7 mouse cellular contexts compared by ENCODE assay signal in the genomic region with DNA sequence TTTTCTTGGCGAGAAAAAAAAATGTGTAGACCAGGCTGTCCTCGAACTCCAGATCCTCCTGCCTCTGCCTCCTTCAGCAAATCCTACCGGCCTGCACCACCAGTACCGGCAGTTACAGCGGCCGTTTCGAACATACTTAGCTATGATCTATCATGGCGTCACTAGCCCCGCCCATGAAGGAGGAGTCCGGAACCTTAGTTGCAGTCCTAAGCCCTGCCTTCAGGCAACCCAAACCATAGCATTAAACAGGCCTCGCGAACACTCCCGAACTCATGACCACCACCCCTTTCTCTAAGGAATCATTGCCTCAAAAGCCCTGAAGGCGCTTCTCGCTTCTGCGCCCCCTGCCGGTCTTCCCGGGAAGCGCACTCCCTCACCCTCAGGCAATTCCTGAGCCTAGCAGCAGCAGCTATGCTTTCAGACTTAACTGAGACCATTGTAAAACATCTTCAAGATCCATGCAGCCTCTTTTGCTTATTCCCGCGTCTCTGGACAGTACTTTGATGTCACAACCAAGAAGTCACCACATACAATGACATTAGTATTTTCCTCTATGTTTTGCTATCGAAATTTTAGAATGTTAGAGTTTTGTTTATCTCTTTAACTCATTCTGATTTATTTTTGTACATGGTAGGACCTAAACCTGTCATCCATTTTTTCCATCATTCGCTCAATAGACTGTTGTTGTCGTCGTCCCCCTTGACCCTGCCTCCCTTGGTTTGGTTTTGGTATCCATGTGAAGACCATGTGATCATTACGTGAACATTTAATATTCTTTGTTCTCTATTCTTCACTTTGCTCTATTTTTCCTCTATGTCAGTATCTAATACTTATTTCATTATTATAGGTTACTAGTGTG. TPM values are rescaled to one million over a fixed set of nuclear protein-coding genes. Genes with fewer than 3 reads are reported as not detected.
A peak's percentile ranks its signal among the peaks of the same experiment; 100 is the strongest.
DNase-seq lines count a peak whose midpoint lies in the region; ATAC-seq and TF ChIP-seq lines count a peak whose summit lies in the region.

No protein-coding gene starts in this region.

- 0 out of 2 replicates have a peak overlapping the region, but pooled peaks have one; percentile 40 for H3K9ac ChIP-seq in intestine, postnatal 0 days (ENCODE audit: low read depth, low read length)
- H3K9ac ChIP-seq in midbrain, embryonic 12.5 days (replicated peaks) = no peak overlapping the region; the same call in 1 of the 2 replicates

- H3K4me3 ChIP-seq in embryonic facial prominence, embryonic 10.5 days = peak overlapping the region; percentile 63
- H3K4me3 ChIP-seq in intestine, postnatal 0 days (ENCODE audit: low read depth, low read length) = peak overlapping the region; percentile 45
- H3K4me3 ChIP-seq in midbrain, embryonic 12.5 days = peak overlapping the region; percentile 48
- peak overlapping the region; percentile 61 for H3K4me3 ChIP-seq in small intestine, adult 2 months (ENCODE audit: low read depth, low read length)

- H3K4me2 ChIP-seq in intestine, postnatal 0 days (replicated peaks; ENCODE audit: low read depth) = peak overlapping the region; percentile 81
- H3K4me2 ChIP-seq in midbrain, embryonic 12.5 days (replicated peaks) = peak overlapping the region; percentile 55

- peak; percentile 93 for ATAC-seq in intestine, postnatal 0 days
- ATAC-seq in midbrain, embryonic 12.5 days (ENCODE audit: low FRiP score, low read depth) = peak; percentile 93

- DNase-seq in adrenal gland, postnatal 10 days = peak; percentile 97
- peak; percentile 96 for DNase-seq in embryonic facial prominence, embryonic 10.5 days (ENCODE audit: low spot score)
- peak; percentile 74 for DNase-seq in gonadal fat pad, adult 2 months (ENCODE audit: low read depth)
- peak; percentile 95 for DNase-seq in left cerebral cortex, postnatal 4 days

- H3K9me3 ChIP-seq in embryonic facial prominence, embryonic 10.5 days = no peaks in the 10 kb centered on the region
- no peaks in the 10 kb centered on the region for H3K9me3 ChIP-seq in intestine, postnatal 0 days (ENCODE audit: control insufficient read depth)
- no peaks in the 10 kb centered on the region for H3K9me3 ChIP-seq in midbrain, embryonic 12.5 days

- H3K27ac ChIP-seq in embryonic facial prominence, embryonic 10.5 days (replicated peaks) = peak overlapping the region; percentile 78
- no peak overlapping the region for H3K27ac ChIP-seq in intestine, postnatal 0 days (ENCODE audit: low read depth, low read length)
- H3K27ac ChIP-seq in midbrain, embryonic 12.5 days (replicated peaks) = peak overlapping the region; percentile 75; the same call in 1 of the 2 replicates
- no peak overlapping the region for H3K27ac ChIP-seq in small intestine, adult 2 months (ENCODE audit: insufficient read depth, low read depth, low read length)

- peak; percentile 99 for TF ChIP-seq CTCF in intestine, postnatal 0 days (IDR thresholded peaks at IDR 0.05; ENCODE audit: low read depth)
- peak; percentile 97 for TF ChIP-seq CTCF in small intestine, adult 2 months (IDR thresholded peaks at IDR 0.05; ENCODE audit: extremely low read depth, insufficient read length, insufficient replicate concordance, low read depth, low read length)

- TF ChIP-seq POLR2A in small intestine, adult 2 months (IDR thresholded peaks at IDR 0.05; ENCODE audit: low read depth, low read length) = no peak; the same call in 1 of the 2 replicates

- H3K36me3 ChIP-seq in embryonic facial prominence, embryonic 10.5 days (replicated peaks) = no peaks in the 10 kb centered on the region
- H3K36me3 ChIP-seq in intestine, postnatal 0 days (ENCODE audit: control insufficient read depth, insufficient read depth) = no peaks in the 10 kb centered on the region
- H3K36me3 ChIP-seq in midbrain, embryonic 12.5 days = no peaks in the 10 kb centered on the region
- H3K36me3 ChIP-seq in small intestine, adult 2 months (ENCODE audit: control insufficient read depth, insufficient read depth, low read length) = no peaks in the 10 kb centered on the region

- intact Hi-C loops in left cerebral cortex, postnatal 4 days (cut with DNase I) = no loop called here

- no peaks in the 10 kb centered on the region for H3K27me3 ChIP-seq in embryonic facial prominence, embryonic 10.5 days (replicated peaks; ENCODE audit: low read depth, poor library complexity, severe bottlenecking)
- no peaks in the 10 kb centered on the region for H3K27me3 ChIP-seq in intestine, postnatal 0 days (replicated peaks; ENCODE audit: control insufficient read depth, insufficient read depth, low read length)
- no peaks in the 10 kb centered on the region for H3K27me3 ChIP-seq in midbrain, embryonic 12.5 days
- H3K27me3 ChIP-seq in small intestine, adult 2 months (ENCODE audit: control insufficient read depth, insufficient read depth, low read length) = no peaks in the 10 kb centered on the region

- 8% methylated on average over 26 of the region's 26 CpGs for WGBS in embryonic facial prominence, embryonic 10.5 days
- WGBS in intestine, postnatal 0 days = 6% methylated on average over 26 of the region's 26 CpGs
- WGBS in midbrain, embryonic 12.5 days = 6% methylated on average over 26 of the region's 26 CpGs
- 7% methylated on average over 26 of the region's 26 CpGs for WGBS in small intestine, adult 2 months

- H3K4me1 ChIP-seq in embryonic facial prominence, embryonic 10.5 days = peaks cover 9% of the 10 kb centered on the region
- no peaks in the 10 kb centered on the region; the same call in 1 of the 2 replicates for H3K4me1 ChIP-seq in intestine, postnatal 0 days (replicated peaks; ENCODE audit: control insufficient read depth, insufficient read depth, low read length)
- H3K4me1 ChIP-seq in midbrain, embryonic 12.5 days = peaks cover 5% of the 10 kb centered on the region
- H3K4me1 ChIP-seq in small intestine, adult 2 months (ENCODE audit: control insufficient read depth, insufficient read depth, insufficient read length, low read length) = peaks cover 5% of the 10 kb centered on the region

RNA-seq across cellular contexts. Expression of gene Klrb1c, which starts 14.2 kb away (rescaled TPM):
- under 1 TPM; 0.54 to 0.55 TPM for total RNA-seq in adrenal gland, postnatal 10 days (2021)
- not detected in 2 replicates for polyA plus RNA-seq in embryonic facial prominence, embryonic 10.5 days (2016; fragmentation: Nextera tagmentation; extraction: Ambion mirVana)
- 29.7 and 72.7 TPM in 2 replicates for polyA plus RNA-seq in gonadal fat pad, adult 2 months (2012; rRNA removed)
- 0.21 and 0.27 TPM in 2 replicates for polyA plus RNA-seq in intestine, postnatal 0 days (2015; fragmentation: Nextera tagmentation; extraction: Ambion mirVana)
- not detected for total RNA-seq in left cerebral cortex, postnatal 4 days (2021)
- not detected in 2 replicates for polyA plus RNA-seq in midbrain, embryonic 12.5 days (2016; fragmentation: Nextera tagmentation; extraction: Ambion mirVana)
- not detected in 2 replicates for polyA plus RNA-seq in small intestine, adult 2 months (2012; rRNA removed)

RNA-seq across cellular contexts. Expression of gene Gm44511, which starts 22.9 kb away (rescaled TPM):
- total RNA-seq in adrenal gland, postnatal 10 days (2021) = not detected
- polyA plus RNA-seq in embryonic facial prominence, embryonic 10.5 days (2016; fragmentation: Nextera tagmentation; extraction: Ambion mirVana) = not detected in 2 replicates
- 0.65 TPM in 1 of 2 replicates, not detected in the other for polyA plus RNA-seq in gonadal fat pad, adult 2 months (2012; rRNA removed)
- 0.25 TPM in 1 of 2 replicates, not detected in the other for polyA plus RNA-seq in intestine, postnatal 0 days (2015; fragmentation: Nextera tagmentation; extraction: Ambion mirVana)
- not detected for total RNA-seq in left cerebral cortex, postnatal 4 days (2021)
- polyA plus RNA-seq in midbrain, embryonic 12.5 days (2016; fragmentation: Nextera tagmentation; extraction: Ambion mirVana) = not detected in 2 replicates
- 0.46 TPM in 1 of 2 replicates, not detected in the other for polyA plus RNA-seq in small intestine, adult 2 months (2012; rRNA removed)

RNA-seq across cellular contexts. Expression of gene Klrb1b, which starts 22.9 kb away (rescaled TPM):
- total RNA-seq in adrenal gland, postnatal 10 days (2021) = under 1 TPM; 0.33 to 0.72 TPM
- polyA plus RNA-seq in embryonic facial prominence, embryonic 10.5 days (2016; fragmentation: Nextera tagmentation; extraction: Ambion mirVana) = not detected in 2 replicates
- 0.19 and 0.41 TPM in 2 replicates for polyA plus RNA-seq in gonadal fat pad, adult 2 months (2012; rRNA removed)
- 0.35 and 0.80 TPM in 2 replicates for polyA plus RNA-seq in intestine, postnatal 0 days (2015; fragmentation: Nextera tagmentation; extraction: Ambion mirVana)
- total RNA-seq in left cerebral cortex, postnatal 4 days (2021) = not detected
- not detected in 2 replicates for polyA plus RNA-seq in midbrain, embryonic 12.5 days (2016; fragmentation: Nextera tagmentation; extraction: Ambion mirVana)
- 0.25 TPM in 1 of 2 replicates, not detected in the other for polyA plus RNA-seq in small intestine, adult 2 months (2012; rRNA removed)

Comparison
In these comparisons a context has a peak if more than half of its experiments do, and no peak if none do; other contexts are left out.
1. H3K27ac ChIP-seq: peak in embryonic facial prominence, embryonic 10.5 days (single experiment) and midbrain, embryonic 12.5 days (single experiment); none in intestine, postnatal 0 days (single experiment) and small intestine, adult 2 months (single experiment).
2. RNA of gene Klrb1c, which starts 14.2 kb away (polyA plus RNA-seq): 29.7 to 72.7 TPM in gonadal fat pad, adult 2 months; 0.21 to 0.27 TPM in intestine, postnatal 0 days, not detected in embryonic facial prominence, embryonic 10.5 days, not detected in small intestine, adult 2 months and not detected in midbrain, embryonic 12.5 days; every median in the first group is over 10 times any median in the second.
3. Peak in every context shown above with its lines, with median percentiles within 50 percentile points of each other: DNase-seq and H3K4me3 ChIP-seq.